Mouse (Mus musculus): ENCODE data around the gene Prdm5. TPM values are rescaled to one million over a fixed set of nuclear protein-coding genes. Genes with fewer than 3 reads are reported as not detected.

Prdm5 gene
- total and polyA plus RNA-seq, 2 experiments from 2014 or later: 2.6 to 6.1 TPM

- 90% methylated on average over 1 of the region's 1 CpGs for WGBS
Measured at GRCm38 (mm10) chr6:65878300-65878699, 99.5 kb downstream of the Prdm5 start.

GRCm38 (mm10) chr6:65888835-65889234 is 110.0 kb downstream of the Prdm5 start:
- H3K9me3 ChIP-seq (ENCODE audit: low read length): no peaks in the 10 kb centered on the region
- WGBS: 93% methylated on average over 1 of the region's 1 CpGs
- H3K9ac ChIP-seq (replicated peaks; ENCODE audit: low read length, poor library complexity, severe bottlenecking): no peak overlapping the region
- no peaks in the 10 kb centered on the region for H3K4me1 ChIP-seq (ENCODE audit: insufficient read depth, low read length)
- no peaks in the 10 kb centered on the region for H3K27me3 ChIP-seq (ENCODE audit: insufficient read depth, low read length)
- no peak overlapping the region for H3K27ac ChIP-seq (ENCODE audit: low read depth, low read length)
- H3K4me2 ChIP-seq (ENCODE audit: low read depth, low read length, poor library complexity, severe bottlenecking): no peak overlapping the region
- no peak for ATAC-seq (ENCODE audit: low FRiP score)
- H3K4me3 ChIP-seq (ENCODE audit: low read depth, low read length): no peak overlapping the region
- no peak for TF ChIP-seq CTCF (IDR thresholded peaks at IDR 0.05)
- DNase-seq (ENCODE audit: low spot score): no peak
- H3K36me3 ChIP-seq (ENCODE audit: insufficient read depth, low read length): no peaks in the 10 kb centered on the region

More at GRCm38 (mm10) chr6:65878300-65878699, 99.5 kb downstream of the Prdm5 start:
- H3K27ac ChIP-seq (ENCODE audit: low read depth, low read length): no peak overlapping the region
- no peak overlapping the region for H3K9ac ChIP-seq (replicated peaks; ENCODE audit: low read length, poor library complexity, severe bottlenecking)
- no peaks in the 10 kb centered on the region for H3K36me3 ChIP-seq (ENCODE audit: insufficient read depth, low read length)
- DNase-seq (ENCODE audit: low spot score): no peak
- no peaks in the 10 kb centered on the region for H3K27me3 ChIP-seq (ENCODE audit: insufficient read depth, low read length)
- H3K9me3 ChIP-seq (ENCODE audit: low read length): no peaks in the 10 kb centered on the region
- no peak overlapping the region for H3K4me3 ChIP-seq (ENCODE audit: low read depth, low read length)
- H3K4me2 ChIP-seq (ENCODE audit: low read depth, low read length, poor library complexity, severe bottlenecking): no peak overlapping the region
- no peak for ATAC-seq (ENCODE audit: low FRiP score)
- no peaks in the 10 kb centered on the region for H3K4me1 ChIP-seq (ENCODE audit: insufficient read depth, low read length)
- no peak for TF ChIP-seq CTCF (IDR thresholded peaks at IDR 0.05)

DNA sequence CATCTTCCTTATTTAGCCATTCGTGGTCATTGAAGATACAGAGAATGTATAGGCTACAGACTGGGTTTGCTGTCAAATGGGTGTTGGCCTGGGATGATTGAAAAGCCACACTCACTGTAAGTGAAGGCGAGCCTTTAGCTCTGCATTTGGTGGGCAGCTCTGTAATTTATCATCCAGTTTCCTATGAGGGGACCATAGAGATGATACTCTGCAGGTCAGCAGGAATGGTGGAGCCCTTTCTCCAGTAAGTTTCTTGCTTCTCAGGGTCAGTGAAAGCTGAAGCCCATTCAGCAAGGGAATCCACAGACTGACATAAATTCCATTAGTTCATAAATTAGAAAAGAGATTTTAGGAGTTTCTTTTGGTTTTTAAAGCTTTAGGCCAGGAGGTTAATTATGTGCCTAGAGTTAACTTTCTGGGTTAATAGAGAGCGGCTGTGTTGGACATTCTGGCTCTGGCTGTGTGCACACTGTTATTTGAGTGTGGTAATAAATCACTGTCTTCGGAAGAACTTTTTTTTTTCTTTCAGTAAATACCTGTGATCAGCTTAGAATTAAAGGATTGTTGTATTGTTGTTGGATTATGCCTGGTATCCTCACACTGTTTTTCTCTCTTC is 113.4 kb downstream of the Prdm5 start:
- WGBS: 83% methylated on average over 4 of the region's 4 CpGs
- Histone ChIP-seq H3K27ac (ENCODE audit: low read depth, low read length) (no peak overlapping the region), H3K36me3 (ENCODE audit: insufficient read depth, low read length) (no peaks in the 10 kb centered on the region), H3K4me3 (ENCODE audit: low read depth, low read length) (no peak overlapping the region), H3K27me3 (ENCODE audit: insufficient read depth, low read length) (no peaks in the 10 kb centered on the region), H3K4me1 (ENCODE audit: insufficient read depth, low read length) (no peaks in the 10 kb centered on the region), H3K9me3 (ENCODE audit: low read length) (no peaks in the 10 kb centered on the region), H3K9ac (replicated peaks; ENCODE audit: low read length, poor library complexity, severe bottlenecking) (no peak overlapping the region), H3K4me2 (ENCODE audit: low read depth, low read length, poor library complexity, severe bottlenecking) (no peak overlapping the region)
- no peak for ATAC-seq (ENCODE audit: low FRiP score)
- DNase-seq (ENCODE audit: low spot score): no peak
- TF ChIP-seq CTCF (IDR thresholded peaks at IDR 0.05): no peak

- no peak overlapping the region for H3K4me3 ChIP-seq (ENCODE audit: low read depth, low read length)
- H3K9me3 ChIP-seq (ENCODE audit: low read length): no peaks in the 10 kb centered on the region
- no peaks in the 10 kb centered on the region for H3K27me3 ChIP-seq (ENCODE audit: insufficient read depth, low read length)
- 90% methylated on average over 2 of the region's 2 CpGs for WGBS
- no peak overlapping the region for H3K9ac ChIP-seq (replicated peaks; ENCODE audit: low read length, poor library complexity, severe bottlenecking)
- DNase-seq (ENCODE audit: low spot score) (no peak), ATAC-seq (ENCODE audit: low FRiP score) (no peak)
- no peak overlapping the region for H3K4me2 ChIP-seq (ENCODE audit: low read depth, low read length, poor library complexity, severe bottlenecking)
- no peak for TF ChIP-seq CTCF (IDR thresholded peaks at IDR 0.05)
- H3K4me1 ChIP-seq (ENCODE audit: insufficient read depth, low read length): no peaks in the 10 kb centered on the region
- no peaks in the 10 kb centered on the region for H3K36me3 ChIP-seq (ENCODE audit: insufficient read depth, low read length)
- H3K27ac ChIP-seq (ENCODE audit: low read depth, low read length): no peak overlapping the region
Measured at GRCm38 (mm10) chr6:65906657-65907182, 127.9 kb downstream of the Prdm5 start.

DNA sequence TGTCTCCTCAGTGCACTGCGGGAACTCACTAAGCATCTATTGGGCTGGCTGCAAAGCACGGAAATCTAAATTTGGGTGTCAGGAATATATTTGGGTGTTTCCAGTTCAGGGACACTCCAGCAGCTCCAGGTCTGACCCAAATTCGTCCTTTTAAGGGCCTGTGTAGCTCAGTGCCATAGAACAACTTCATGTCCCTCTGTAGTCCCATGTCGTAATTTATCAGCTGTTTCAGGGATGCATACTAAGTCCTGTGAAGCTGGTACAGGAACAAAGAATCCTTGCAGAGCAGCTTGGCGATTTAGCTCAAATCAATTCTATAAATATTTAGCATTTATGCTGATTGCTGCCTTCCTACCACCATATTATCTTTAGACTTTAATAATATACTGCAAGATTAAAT is 136.6 kb downstream of the Prdm5 start:
- H3K4me1 ChIP-seq (ENCODE audit: insufficient read depth, low read length): no peaks in the 10 kb centered on the region
- H3K27me3 ChIP-seq (ENCODE audit: insufficient read depth, low read length): no peaks in the 10 kb centered on the region
- H3K9me3 ChIP-seq (ENCODE audit: low read length): no peaks in the 10 kb centered on the region
- no peaks in the 10 kb centered on the region for H3K36me3 ChIP-seq (ENCODE audit: insufficient read depth, low read length)
- no peak overlapping the region for H3K27ac ChIP-seq (ENCODE audit: low read depth, low read length)
- no peak for DNase-seq (ENCODE audit: low spot score)
- no peak overlapping the region for H3K4me2 ChIP-seq (ENCODE audit: low read depth, low read length, poor library complexity, severe bottlenecking)
- 65% methylated on average over 5 of the region's 5 CpGs for WGBS
- no peak overlapping the region for H3K4me3 ChIP-seq (ENCODE audit: low read depth, low read length)
- ATAC-seq (ENCODE audit: low FRiP score): peak; percentile 31; the same call in 1 of the 2 replicates
- no peak for TF ChIP-seq CTCF (IDR thresholded peaks at IDR 0.05)
- H3K9ac ChIP-seq (replicated peaks; ENCODE audit: low read length, poor library complexity, severe bottlenecking): no peak overlapping the region

DNA sequence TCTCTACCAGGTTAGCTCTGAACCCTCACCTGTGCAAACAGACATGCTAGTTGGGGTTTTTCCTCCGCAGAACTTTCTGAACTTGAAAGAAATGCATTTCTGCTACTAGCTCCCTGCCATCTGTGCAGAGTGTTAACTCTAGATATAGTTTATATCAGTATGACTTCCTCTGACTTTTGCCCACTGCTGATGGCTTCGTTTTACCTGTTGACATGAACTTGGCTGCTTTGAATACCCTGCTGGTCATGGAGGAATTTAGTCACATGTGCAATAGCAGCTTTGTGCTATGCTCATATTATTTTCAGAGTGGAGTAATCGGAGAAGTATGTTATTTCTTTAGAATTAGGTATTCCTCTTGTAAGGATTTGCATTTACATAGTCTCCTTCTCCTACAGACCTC is 142.9 kb downstream of the Prdm5 start:
- 86% methylated on average over 3 of the region's 3 CpGs for WGBS
- no peaks in the 10 kb centered on the region for H3K36me3 ChIP-seq (ENCODE audit: insufficient read depth, low read length)
- ATAC-seq (ENCODE audit: low FRiP score) (no peak), DNase-seq (ENCODE audit: low spot score) (no peak)
- H3K27me3 ChIP-seq (ENCODE audit: insufficient read depth, low read length): no peaks in the 10 kb centered on the region
- no peak for TF ChIP-seq CTCF (IDR thresholded peaks at IDR 0.05)
- no peaks in the 10 kb centered on the region for H3K4me1 ChIP-seq (ENCODE audit: insufficient read depth, low read length)
- H3K4me2 ChIP-seq (ENCODE audit: low read depth, low read length, poor library complexity, severe bottlenecking): no peak overlapping the region
- H3K4me3 ChIP-seq (ENCODE audit: low read depth, low read length): no peak overlapping the region
- no peak overlapping the region for H3K9ac ChIP-seq (replicated peaks; ENCODE audit: low read length, poor library complexity, severe bottlenecking)
- no peak overlapping the region for H3K27ac ChIP-seq (ENCODE audit: low read depth, low read length)
- H3K9me3 ChIP-seq (ENCODE audit: low read length): no peaks in the 10 kb centered on the region
